Mouse (Mus musculus): ENCODE measurements around the gene Hpse. TPM values are rescaled to one million over a fixed set of nuclear protein-coding genes. Genes with fewer than 3 reads are reported as not detected.

The Hpse gene
- total and polyA plus RNA-seq, 2 experiments from 2014 or later: 0.38 to 0.73 TPM

GRCm38 (mm10) chr5:100685631-100686030 lies 33.9 kb downstream of the Hpse start:
- Histone ChIP-seq H3K4me3 (ENCODE audit: low read depth, low read length) (no peak overlapping the region), H3K27me3 (ENCODE audit: control insufficient read depth, insufficient read depth, low read length) (no peaks in the 10 kb centered on the region), H3K36me3 (replicated peaks; ENCODE audit: control insufficient read depth, insufficient read depth, low read length) (no peaks in the 10 kb centered on the region), H3K4me1 (ENCODE audit: control insufficient read depth, insufficient read depth) (no peaks in the 10 kb centered on the region), H3K9ac (replicated peaks; ENCODE audit: low read depth, low read length) (no peak overlapping the region), H3K9me3 (replicated peaks; ENCODE audit: control insufficient read depth, low read length) (no peaks in the 10 kb centered on the region), H3K27ac (ENCODE audit: low read depth) (no peak overlapping the region), H3K4me2 (ENCODE audit: low read depth, low read length) (no peak overlapping the region)
- ATAC-seq (ENCODE audit: insufficient read depth, low read depth): no peak
- 65% methylated on average over 4 of the region's 4 CpGs for WGBS
- no peak for DNase-seq (ENCODE audit: low spot score)
- no peak for TF ChIP-seq EP300 (IDR thresholded peaks at IDR 0.05; ENCODE audit: low read depth)
- TF ChIP-seq CTCF (IDR thresholded peaks at IDR 0.05; ENCODE audit: low read depth): no peak; the same call in 1 of the 2 replicates

GRCm38 (mm10) chr5:100680542-100680933 lies 39.0 kb downstream of the Hpse start:
- H3K4me3 ChIP-seq (ENCODE audit: low read depth, low read length): no peak overlapping the region
- no peaks in the 10 kb centered on the region for H3K27me3 ChIP-seq (ENCODE audit: control insufficient read depth, insufficient read depth, low read length)
- H3K36me3 ChIP-seq (replicated peaks; ENCODE audit: control insufficient read depth, insufficient read depth, low read length): no peaks in the 10 kb centered on the region
- no peak overlapping the region for H3K4me2 ChIP-seq (ENCODE audit: low read depth, low read length)
- WGBS: 78% methylated on average over 6 of the region's 6 CpGs
- no peaks in the 10 kb centered on the region for H3K4me1 ChIP-seq (ENCODE audit: control insufficient read depth, insufficient read depth)
- DNase-seq (ENCODE audit: low spot score) (no peak), ATAC-seq (ENCODE audit: insufficient read depth, low read depth) (no peak)
- no peak overlapping the region for H3K9ac ChIP-seq (replicated peaks; ENCODE audit: low read depth, low read length)
- TF ChIP-seq EP300 (IDR thresholded peaks at IDR 0.05; ENCODE audit: low read depth): no peak
- TF ChIP-seq CTCF (IDR thresholded peaks at IDR 0.05; ENCODE audit: low read depth): no peak
- H3K9me3 ChIP-seq (replicated peaks; ENCODE audit: control insufficient read depth, low read length): no peaks in the 10 kb centered on the region
- H3K27ac ChIP-seq (ENCODE audit: low read depth): no peak overlapping the region

GRCm38 (mm10) chr5:100679911-100680541 lies 39.5 kb downstream of the Hpse start:
- no peak for DNase-seq (ENCODE audit: low spot score)

GRCm38 (mm10) chr5:100674711-100675376 lies 44.7 kb downstream of the Hpse start, which contains the start of gene Coq2:
Gene Coq2 (minus strand): TSS chr5:100675140.
- DNase-seq (ENCODE audit: low spot score) (peak; percentile 86), ATAC-seq (ENCODE audit: insufficient read depth, low read depth) (peak; percentile 67)
- WGBS: 9% methylated on average over 17 of the region's 17 CpGs
- H3K4me1 ChIP-seq (ENCODE audit: control insufficient read depth, insufficient read depth): 0 out of 2 replicates have a peak, but pooled peaks cover 4% of the 10 kb centered on the region
- H3K27me3 ChIP-seq (ENCODE audit: control insufficient read depth, insufficient read depth, low read length): no peaks in the 10 kb centered on the region
- TF ChIP-seq EP300 (IDR thresholded peaks at IDR 0.05; ENCODE audit: low read depth) (no peak), CTCF (IDR thresholded peaks at IDR 0.05; ENCODE audit: low read depth) (peak; percentile 87)
- H3K9me3 ChIP-seq (replicated peaks; ENCODE audit: control insufficient read depth, low read length): no peaks in the 10 kb centered on the region
- peak within 1 kb of the TSS; percentile 87 for H3K9ac ChIP-seq (replicated peaks; ENCODE audit: low read depth, low read length)
- H3K4me2 ChIP-seq (ENCODE audit: low read depth, low read length): peak within 1 kb of the TSS; percentile 89
- peak within 1 kb of the TSS; percentile 64 for H3K27ac ChIP-seq (ENCODE audit: low read depth)
- H3K4me3 ChIP-seq (ENCODE audit: low read depth, low read length): peak within 1 kb of the TSS; percentile 93
- peaks cover 6% of the 10 kb centered on the region; the same call in 1 of the 2 replicates for H3K36me3 ChIP-seq (replicated peaks; ENCODE audit: control insufficient read depth, insufficient read depth, low read length)

More at GRCm38 (mm10) chr5:100679911-100680541, 39.5 kb downstream of the Hpse start:
- no peaks in the 10 kb centered on the region for H3K27me3 ChIP-seq (ENCODE audit: control insufficient read depth, insufficient read depth, low read length)
- H3K4me3 ChIP-seq (ENCODE audit: low read depth, low read length): no peak overlapping the region
- no peak for TF ChIP-seq EP300 (IDR thresholded peaks at IDR 0.05; ENCODE audit: low read depth)
- no peak for TF ChIP-seq CTCF (IDR thresholded peaks at IDR 0.05; ENCODE audit: low read depth)
- no peaks in the 10 kb centered on the region for H3K9me3 ChIP-seq (replicated peaks; ENCODE audit: control insufficient read depth, low read length)
- H3K36me3 ChIP-seq (replicated peaks; ENCODE audit: control insufficient read depth, insufficient read depth, low read length): no peaks in the 10 kb centered on the region
- no peak overlapping the region for H3K27ac ChIP-seq (ENCODE audit: low read depth)
- no peaks in the 10 kb centered on the region for H3K4me1 ChIP-seq (ENCODE audit: control insufficient read depth, insufficient read depth)
- H3K9ac ChIP-seq (replicated peaks; ENCODE audit: low read depth, low read length): no peak overlapping the region
- H3K4me2 ChIP-seq (ENCODE audit: low read depth, low read length): no peak overlapping the region
- 72% methylated on average over 18 of the region's 18 CpGs for WGBS
- ATAC-seq (ENCODE audit: insufficient read depth, low read depth): no peak

- peak overlapping the region; percentile 93 for H3K4me3 ChIP-seq (ENCODE audit: low read depth, low read length)
Observed at GRCm38 (mm10) chr5:100673745-100674486, 45.6 kb downstream of the Hpse start.

More at GRCm38 (mm10) chr5:100673745-100674486, 45.6 kb downstream of the Hpse start:
- Histone ChIP-seq H3K27me3 (ENCODE audit: control insufficient read depth, insufficient read depth, low read length) (no peaks in the 10 kb centered on the region), H3K4me2 (ENCODE audit: low read depth, low read length) (peak overlapping the region; percentile 89), H3K9ac (replicated peaks; ENCODE audit: low read depth, low read length) (peak overlapping the region; percentile 87), H3K4me1 (ENCODE audit: control insufficient read depth, insufficient read depth) (0 out of 2 replicates have a peak, but pooled peaks cover 4% of the 10 kb centered on the region), H3K27ac (ENCODE audit: low read depth) (peak overlapping the region; percentile 64), H3K36me3 (replicated peaks; ENCODE audit: control insufficient read depth, insufficient read depth, low read length) (peaks cover 6% of the 10 kb centered on the region; the same call in 1 of the 2 replicates), H3K9me3 (replicated peaks; ENCODE audit: control insufficient read depth, low read length) (no peaks in the 10 kb centered on the region)
- DNase-seq (ENCODE audit: low spot score) (peak; percentile 79), ATAC-seq (ENCODE audit: insufficient read depth, low read depth) (peak; percentile 94)
- 0% methylated on average over 57 of the region's 71 CpGs for WGBS
- TF ChIP-seq CTCF (IDR thresholded peaks at IDR 0.05; ENCODE audit: low read depth) (no peak), EP300 (IDR thresholded peaks at IDR 0.05; ENCODE audit: low read depth) (no peak)
